Mouse (Mus musculus) c-Kit-positive CD71-positive TER-119-positive erythroid progenitor cells, embryonic 14.5 days (primary cell): Measurements from ENCODE around the gene Sema3g.

Experiments used
- DNase-seq: peaks from one replicate; pipeline ENCODE4 v3.0.0-alpha.2; 2013; ENCODE audit warnings: low spot score

Gene Sema3g

GRCm38 (mm10) chr14:31232404-31233069 lies 14.9 kb downstream of the Sema3g start:
- no peak for DNase-seq

GRCm38 (mm10) chr14:31233070-31233995 lies 15.7 kb downstream of the Sema3g start:
- no peak for DNase-seq

DNA sequence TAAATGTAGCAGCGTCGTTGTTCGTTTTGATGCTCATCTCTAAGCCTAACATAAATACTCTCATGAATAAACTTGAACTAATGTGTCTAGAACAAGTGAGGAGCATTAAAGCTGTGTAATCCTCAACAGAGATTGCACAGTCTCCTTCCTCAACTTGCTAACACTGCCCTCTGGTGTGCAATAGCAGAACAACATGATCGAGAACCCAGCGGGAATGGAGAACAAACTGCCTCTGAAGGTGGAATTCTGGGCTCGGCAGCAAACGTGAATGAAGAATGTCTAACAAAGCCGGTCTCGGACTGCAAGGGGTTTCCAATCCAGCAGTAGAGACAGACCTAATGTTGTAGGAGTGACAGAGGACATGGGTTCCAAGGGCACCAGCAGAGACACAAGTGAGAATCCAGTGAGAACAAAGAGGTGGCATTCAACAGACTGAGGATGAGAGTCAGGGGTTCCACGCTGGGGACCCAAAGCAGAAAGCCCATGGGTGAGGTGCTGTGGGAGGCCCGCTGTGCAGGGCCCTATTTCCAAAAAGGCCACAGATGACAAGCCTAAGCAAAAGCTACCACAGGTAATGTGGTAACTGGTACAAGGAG lies 16.4 kb downstream of the Sema3g start:
- DNase-seq: peak; percentile 68

DNA sequence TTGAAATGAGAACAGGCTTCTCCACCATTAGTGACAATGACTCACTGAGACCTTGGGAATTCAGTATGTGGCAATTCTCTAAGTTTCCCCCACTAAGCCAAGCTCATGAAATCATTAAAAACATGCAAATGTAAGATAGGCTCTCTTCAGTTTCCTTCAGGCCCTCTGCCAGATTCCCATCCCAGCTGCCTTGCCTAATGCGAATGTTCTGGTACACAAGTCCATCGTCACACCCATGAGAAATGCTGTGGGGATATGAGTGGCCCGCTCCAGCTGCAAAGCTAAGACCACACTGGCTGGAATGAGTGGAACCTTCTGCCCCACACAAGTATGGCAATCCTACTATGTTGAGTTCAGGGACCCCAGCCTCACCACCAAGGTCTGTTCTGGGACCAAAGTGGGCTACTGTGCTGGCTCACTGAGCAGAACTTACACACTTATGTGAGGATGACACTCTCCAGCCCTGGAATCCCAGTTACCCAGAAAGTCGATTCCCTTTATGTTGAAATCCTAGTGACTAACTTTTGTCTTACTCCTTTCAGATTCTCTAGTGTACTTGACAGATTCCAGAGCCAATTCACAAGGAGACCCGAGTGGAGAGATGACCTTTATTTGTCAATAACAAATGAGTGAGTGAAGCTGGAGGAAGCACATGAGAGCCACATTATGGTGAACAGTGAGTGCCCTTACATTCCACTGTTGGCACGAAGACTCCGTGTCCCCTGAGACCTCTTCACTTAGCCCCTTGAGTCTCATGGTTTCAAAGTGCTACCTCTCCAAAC lies 19.6 kb downstream of the Sema3g start:
- no peak for DNase-seq

- DNase-seq: no peak
Measured at GRCm38 (mm10) chr14:31240528-31240927, 22.9 kb downstream of the Sema3g start.

DNA sequence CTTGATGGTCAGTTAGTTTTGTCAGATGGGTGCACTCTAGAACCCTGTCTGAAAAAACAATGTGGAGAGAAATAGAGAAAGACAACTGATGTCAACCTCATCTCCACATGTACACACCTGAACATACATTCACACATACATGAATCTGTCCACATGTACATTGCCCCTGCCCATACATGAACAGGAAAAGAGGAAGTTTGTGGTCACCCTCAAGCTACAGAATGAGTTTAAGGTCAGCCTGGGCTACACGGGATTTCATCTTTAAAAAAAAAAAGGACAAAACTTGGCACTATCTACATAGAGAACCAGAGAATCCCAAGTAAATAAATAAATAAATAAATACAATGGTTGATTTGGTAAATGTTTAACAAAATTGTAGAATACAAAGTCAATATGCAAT lies 27.1 kb downstream of the Sema3g start:
- DNase-seq: no peak

- DNase-seq: no peak
Measured at GRCm38 (mm10) chr14:31245946-31246345, 28.3 kb downstream of the Sema3g start.

DNA sequence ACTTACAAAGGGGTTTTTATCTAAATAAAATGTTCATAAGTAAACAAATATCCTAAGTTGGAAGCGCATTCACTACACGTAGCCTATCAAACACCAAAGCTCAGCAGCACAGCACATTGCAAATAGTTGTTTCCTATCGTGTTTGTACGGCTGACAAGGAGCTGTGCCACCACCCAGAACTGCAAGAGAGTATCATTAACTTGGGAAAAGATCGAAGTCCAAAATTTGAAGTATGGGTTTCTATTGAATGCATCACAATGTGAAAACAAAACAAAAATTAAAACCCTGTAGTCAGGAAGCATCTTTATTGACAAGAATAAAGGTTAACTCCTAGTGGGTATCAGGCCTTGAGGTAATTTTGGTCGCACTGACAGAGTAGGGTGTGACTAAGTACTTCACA lies 30.7 kb downstream of the Sema3g start:
- DNase-seq: no peak

- peak; percentile 60 for DNase-seq
Measured at GRCm38 (mm10) chr14:31250222-31251083, 32.8 kb downstream of the Sema3g start.

DNA sequence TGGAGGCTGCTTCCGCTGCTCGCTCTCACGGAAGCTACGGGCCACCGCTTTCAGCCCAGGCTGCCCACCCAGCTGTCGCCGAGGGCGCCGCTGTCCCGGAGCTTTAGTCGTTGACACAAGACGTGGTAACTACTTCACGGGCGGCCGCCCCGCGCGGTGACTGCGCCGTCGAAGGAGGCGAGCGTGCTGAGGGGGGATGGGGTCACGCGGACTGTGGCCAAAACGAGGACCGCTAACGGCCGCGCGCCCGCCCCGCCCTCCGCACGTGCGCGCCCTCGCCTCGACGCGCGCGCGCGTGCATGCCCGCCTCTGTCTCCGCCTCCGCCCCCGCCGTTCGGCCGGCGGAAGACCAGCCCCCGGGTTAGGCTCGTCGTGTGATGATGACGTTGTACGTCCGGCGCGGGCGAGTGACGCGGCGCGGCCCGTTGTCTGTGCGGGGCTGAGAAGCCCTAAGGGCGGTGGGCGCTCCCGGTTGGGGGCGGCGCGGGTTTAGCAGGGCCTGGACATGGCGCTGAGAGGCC lies 33.5 kb downstream of the Sema3g start, which contains the start of the genes Phf7 and Bap1:
Gene Phf7 (minus strand): TSS at position 234 of the 521 bp plus-strand sequence.
Gene Bap1 (plus strand): TSS at position 367 of the 521 bp plus-strand sequence.
- peak; percentile 89 for DNase-seq

GRCm38 (mm10) chr14:31251626-31252025 lies 34.0 kb downstream of the Sema3g start:
- no peak for DNase-seq

DNA sequence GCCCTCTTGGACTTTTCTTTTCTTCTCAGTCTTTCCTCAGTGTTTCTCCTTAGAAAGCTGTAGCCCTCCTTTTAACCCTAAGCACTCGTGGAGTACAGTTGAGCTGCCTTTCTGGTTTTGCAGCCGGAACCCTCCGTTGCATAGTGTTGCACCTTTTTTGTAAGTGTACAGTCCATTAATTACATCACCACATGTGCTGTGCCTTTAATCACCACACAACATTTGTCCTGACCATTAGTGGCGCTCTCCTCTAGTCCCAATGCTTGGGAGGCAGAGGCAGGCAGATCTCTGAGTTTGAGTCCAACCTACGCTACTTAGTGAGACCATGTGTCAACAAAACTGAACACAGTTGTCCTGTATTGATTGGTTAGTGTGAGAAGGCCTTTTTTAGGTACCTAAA lies 34.4 kb downstream of the Sema3g start:
- DNase-seq: no peak

- no peak for DNase-seq
Measured at GRCm38 (mm10) chr14:31258476-31259050, 40.9 kb downstream of the Sema3g start.

GRCm38 (mm10) chr14:31260374-31260773 lies 42.7 kb downstream of the Sema3g start:
- peak; percentile 85 for DNase-seq

DNA sequence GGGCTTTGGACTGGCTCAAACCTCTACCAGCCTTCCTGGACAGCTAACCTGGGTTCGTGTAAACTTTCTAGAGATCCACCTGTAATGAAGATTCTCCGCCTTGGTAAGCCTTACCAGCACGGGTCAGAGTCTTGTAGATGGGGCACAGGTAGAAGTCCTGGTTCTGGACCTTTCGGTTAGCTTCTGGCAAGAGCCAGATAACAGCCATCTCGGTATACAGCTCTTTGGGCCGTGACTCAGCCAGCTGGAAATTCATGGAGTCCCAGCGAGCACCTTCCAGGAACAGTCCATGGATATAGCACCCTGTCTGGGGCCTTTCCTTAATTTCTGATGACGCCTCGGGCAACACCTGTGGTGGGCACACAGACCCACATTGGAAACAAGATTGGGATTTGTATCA lies 43.3 kb downstream of the Sema3g start:
- DNase-seq: peak; percentile 63

DNA sequence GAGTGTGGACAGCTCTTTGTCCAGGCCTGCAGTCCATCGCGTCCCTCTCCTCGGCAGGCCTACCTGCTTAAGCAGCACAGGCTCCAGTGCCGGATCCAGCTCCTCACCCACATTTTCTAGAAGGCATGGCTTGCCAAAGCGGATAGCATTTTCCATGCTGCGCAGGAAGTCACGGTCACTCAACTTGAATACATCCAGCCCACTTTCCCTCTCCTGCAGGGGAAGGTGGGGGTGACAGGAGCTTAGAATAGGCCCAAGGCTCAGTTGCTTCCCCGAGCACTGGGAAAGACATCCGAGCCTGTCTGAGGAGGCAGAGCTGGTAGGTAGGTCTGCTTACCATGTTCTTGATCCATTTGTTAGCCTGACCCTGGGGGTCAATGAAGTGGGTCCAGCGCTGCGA lies 50.0 kb downstream of the Sema3g start:
- no peak for DNase-seq

DNA sequence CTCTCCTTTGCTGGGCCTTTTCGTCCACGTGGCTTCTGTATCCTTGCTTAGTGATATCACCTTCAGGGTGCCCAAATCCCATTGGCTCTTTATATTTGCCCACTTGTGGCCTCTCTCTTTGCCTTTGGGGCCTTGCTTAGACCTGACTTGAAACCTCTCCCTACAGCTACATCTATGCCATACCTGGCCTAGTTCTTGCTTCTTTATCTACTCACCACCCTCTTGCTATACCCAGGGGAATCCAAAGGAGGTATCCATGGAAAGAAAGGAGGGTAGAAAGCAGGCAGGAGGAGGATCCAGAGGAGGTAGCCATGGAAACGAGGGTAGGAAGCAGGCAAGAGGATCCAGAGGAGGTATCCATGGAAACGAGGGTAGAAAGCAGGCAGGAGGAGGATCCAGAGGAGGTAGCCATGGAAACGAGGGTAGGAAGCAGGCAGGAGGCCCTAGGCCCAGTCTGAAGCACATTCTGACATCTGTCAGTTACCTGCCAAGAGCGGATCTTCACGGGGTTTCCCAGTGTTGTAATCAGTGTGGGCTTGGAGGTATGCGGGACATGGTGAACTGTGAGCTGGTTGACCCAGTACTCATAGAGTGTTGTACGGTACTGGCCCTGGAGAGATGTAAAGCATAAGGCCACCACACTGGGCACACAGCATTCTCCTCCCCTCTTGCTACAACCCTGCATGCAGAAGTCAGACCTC lies 50.8 kb downstream of the Sema3g start:
- DNase-seq: no peak

DNA sequence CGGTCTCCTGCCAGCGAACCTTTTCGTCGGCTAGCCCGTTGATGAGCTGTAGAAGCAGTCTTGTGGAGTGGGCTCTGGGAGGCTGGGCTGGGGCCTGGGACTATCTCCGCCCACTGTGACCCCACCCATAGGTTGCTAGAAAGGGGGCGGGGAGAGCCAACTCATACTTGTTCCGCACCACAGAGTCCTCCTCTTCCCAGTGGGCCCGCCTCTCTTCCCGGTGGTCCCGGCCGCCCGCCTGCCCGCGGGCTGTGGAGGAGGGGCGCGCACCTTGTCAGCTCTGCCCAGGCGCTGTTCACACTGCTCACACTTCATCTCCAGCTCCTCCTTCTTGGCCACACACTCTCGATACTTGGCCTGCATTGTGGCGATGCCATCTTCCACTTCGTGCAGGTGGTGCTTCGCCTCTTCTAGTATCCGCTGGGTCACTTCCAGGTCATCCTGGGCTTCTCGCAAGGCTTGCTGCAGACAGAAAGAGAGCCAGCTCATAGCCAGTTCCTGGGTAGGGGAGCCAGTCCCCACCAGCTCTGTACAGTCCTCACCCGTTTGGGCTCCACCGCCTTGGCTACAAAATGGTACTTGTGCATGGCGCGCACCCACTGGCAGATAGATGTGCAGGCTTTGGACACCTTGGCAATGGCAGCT lies 51.9 kb downstream of the Sema3g start:
- DNase-seq: no peak

GRCm38 (mm10) chr14:31271121-31271520 lies 53.5 kb downstream of the Sema3g start:
- DNase-seq: no peak
